Mouse (Mus musculus) T-cell, adult 66 days (primary cell): ENCODE measurements around the gene Gm14685. TPM values are rescaled to one million over a fixed set of nuclear protein-coding genes. Genes with fewer than 3 reads are reported as not detected.

Experiments
- total RNA-seq, 2 experiments: library from RNA; stranded (reverse); gene quantifications; 3 replicates in 1 of 2; 4 replicates in 1 of 2; pipeline ENCODE4 v1.2.4; 2023

Gm14685 gene
- total RNA-seq = not detected

DNA sequence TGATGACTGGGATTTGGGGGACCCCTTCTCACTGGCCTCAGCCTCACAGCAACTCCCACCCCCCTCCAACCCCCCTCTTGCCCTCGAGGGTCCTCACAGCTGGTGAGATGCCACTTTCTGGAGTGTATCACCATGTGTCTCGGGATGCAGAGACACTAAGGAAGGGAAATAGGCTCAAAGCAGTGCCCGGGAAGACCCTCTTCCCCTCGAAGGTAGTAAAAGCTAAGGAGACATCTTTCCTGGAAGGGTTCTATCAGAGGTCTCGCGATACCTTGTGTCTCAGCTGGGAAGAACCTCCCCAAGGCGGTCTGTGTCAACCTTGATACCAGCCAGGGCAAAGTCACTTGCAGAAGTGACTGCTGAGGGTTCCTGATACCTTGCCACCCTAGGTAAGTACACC lies at the start of gene Gm14685:
Gm14685 (plus strand) TSS at position 301 of the 400 bp plus-strand sequence.

DNA sequence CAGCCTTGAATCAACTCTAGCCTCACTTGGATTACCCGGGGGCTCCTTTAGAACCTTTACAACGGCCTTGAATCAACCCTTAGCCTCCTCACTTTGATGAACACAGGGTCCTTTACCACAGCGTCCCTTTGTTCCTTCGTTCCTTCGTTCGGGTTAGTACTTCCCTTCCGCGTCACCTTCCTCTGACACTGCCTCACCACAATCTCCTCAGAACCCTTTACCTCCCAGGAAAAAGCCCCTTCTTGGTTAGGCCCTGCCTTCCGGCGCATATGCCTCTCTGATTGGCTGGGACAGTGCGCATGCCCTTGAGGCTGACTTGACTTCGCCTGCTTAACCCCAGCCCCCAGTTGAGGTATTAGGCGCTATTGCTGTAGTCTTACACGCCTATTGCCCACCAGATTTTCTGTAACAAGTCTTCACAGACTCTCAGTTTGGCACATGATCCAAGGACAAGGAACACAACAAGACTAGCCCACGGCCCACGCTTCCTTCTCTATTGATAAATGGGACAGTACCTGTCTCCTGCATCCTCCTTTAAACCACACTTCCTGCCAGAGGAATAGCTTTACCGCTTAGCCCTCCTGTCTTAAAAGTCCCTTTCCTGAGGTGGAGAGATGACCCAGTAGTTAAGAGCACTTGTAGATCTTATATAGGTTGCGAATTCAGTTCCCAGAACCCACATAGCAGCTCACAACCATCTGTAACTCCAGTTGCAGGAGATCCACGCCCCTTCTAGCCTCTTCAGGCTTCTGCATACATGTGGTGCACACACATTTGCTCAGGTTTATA lies 34.4 kb upstream of the Gm14685 start, which contains the start of gene Xlr4a:
Xlr4a (minus strand) TSS at position 212 of the 789 bp plus-strand sequence.

DNA sequence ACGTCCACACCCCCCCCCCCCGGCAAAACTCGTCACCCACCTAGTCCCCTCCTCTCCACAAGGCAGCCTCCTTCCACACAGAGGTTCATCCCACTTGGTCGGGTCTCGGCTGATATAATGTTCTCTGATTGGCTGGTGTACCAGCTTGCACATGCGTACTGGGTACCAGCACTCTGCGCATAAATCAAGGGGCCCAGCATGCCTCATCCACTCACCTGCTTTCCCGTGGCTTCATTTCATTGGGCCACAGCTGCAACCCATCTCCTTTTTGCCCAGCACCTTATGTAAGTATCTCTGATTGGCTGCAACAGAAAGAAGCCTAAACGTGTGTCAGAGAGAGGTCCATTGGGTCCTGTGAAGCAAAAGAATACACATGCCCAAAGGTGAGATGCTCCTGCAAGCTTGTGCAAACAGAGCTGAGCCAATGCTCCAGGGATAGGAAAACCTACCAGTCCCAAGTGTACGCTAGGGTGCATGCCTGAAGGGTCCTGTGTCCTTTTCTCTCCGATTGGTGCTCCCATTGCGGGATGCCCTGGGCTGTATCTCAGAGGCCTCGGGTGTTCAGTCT lies 19.8 kb upstream of the Gm14685 start, which contains the start of gene Xlr3a:
Xlr3a (minus strand) TSS at position 155 of the 568 bp plus-strand sequence.

DNA sequence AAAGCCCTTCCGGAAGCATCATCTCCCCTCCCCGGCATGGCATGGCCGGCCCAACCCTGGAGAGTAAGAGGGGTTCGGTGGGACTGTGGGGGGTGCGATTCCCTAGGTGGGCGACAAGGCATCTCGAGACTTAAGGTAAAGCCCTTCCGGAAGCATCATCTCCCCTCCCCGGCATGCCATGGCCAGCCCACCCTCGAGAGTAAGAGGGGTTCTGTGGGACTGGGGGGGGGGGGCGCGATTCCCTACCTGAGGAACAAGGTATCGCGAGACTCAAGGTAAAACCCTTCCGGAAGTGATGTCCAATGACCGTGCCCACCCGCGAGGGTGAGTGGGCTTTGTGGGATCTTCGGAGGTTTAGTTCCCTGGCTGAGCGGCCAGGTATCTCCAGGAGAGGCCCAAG lies 31.6 kb downstream of the Gm14685 start, which contains the start of gene Xlr5b:
Xlr5b (plus strand) TSS at position 301 of the 400 bp plus-strand sequence.

DNA sequence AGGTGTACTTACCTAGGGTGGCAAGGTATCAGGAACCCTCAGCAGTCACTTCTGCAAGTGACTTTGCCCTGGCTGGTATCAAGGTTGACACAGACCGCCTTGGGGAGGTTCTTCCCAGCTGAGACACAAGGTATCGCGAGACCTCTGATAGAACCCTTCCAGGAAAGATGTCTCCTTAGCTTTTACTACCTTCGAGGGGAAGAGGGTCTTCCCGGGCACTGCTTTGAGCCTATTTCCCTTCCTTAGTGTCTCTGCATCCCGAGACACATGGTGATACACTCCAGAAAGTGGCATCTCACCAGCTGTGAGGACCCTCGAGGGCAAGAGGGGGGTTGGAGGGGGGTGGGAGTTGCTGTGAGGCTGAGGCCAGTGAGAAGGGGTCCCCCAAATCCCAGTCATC lies 32.5 kb downstream of the Gm14685 start, which contains the start of gene DXBay18:
DXBay18 (minus strand) TSS at position 101 of the 400 bp plus-strand sequence.

DNA sequence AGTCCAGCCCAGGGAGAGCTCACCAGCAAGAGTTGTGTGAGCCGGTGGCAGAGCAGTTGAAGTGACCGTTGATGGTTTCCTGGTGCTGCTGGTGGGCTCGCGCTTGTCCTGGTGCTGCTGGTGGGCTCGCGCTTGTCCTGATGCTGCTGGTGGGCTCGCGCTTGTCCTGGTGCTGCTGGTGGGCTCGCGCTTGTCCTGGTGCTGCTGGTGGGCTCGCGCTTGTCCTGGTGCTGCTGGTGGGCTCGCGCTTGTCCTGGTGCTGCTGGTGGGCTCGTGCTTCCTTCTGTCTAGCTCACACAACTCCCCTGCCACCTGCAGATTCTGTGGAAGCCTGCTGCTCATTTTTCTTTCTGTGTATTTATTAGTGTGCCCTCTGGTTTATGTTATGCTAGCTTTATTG lies 60.0 kb downstream of the Gm14685 start, which contains the start of gene Spin2d:
Spin2d (minus strand) TSS at position 101 of the 400 bp plus-strand sequence.

Other genes starting within 250 kb of the Gm14685 start
- 10 to 100 TPM; 39.0 to 41.0 TPM for gene Cetn2, start 198.6 kb upstream of the Gm14685 start, total RNA-seq
- gene Nsdhl, start 198.5 kb upstream of the Gm14685 start, total RNA-seq = 10 to 100 TPM; 13.8 to 15.8 TPM
- gene Zfp185, start 129.7 kb upstream of the Gm14685 start, total RNA-seq = under 1 TPM in 1 of 2 experiments, not detected in 1; 0.35 TPM
- gene Pnma5, start 79.9 kb upstream of the Gm14685 start, total RNA-seq = 1 to 10 TPM; 2.1 to 2.7 TPM
- not detected for gene Pnma3, start 52.3 kb upstream of the Gm14685 start, total RNA-seq
- gene Xlr4a, start 34.6 kb upstream of the Gm14685 start, total RNA-seq = 10 to 100 TPM; 53.0 to 54.4 TPM
- gene Xlr3a, start 20.0 kb upstream of the Gm14685 start, total RNA-seq = 1 to 10 TPM in 1 of 2 experiments, not detected in 1; 1.1 TPM
- gene Xlr5b, start 31.7 kb downstream of the Gm14685 start, total RNA-seq = not detected
- under 1 TPM in 1 of 2 experiments, not detected in 1; 0.74 TPM for gene DXBay18, start 32.4 kb downstream of the Gm14685 start, total RNA-seq
- not detected for gene Spin2d, start 59.9 kb downstream of the Gm14685 start, total RNA-seq
- 10 to 100 TPM; 11.0 to 16.1 TPM for gene Xlr3b, start 75.2 kb downstream of the Gm14685 start, total RNA-seq
- 100 to 1,000 TPM; 100 to 102 TPM for gene Xlr4b, start 97.3 kb downstream of the Gm14685 start, total RNA-seq
- 10 to 100 TPM; 16.0 to 17.0 TPM for gene F8a, start 111.2 kb downstream of the Gm14685 start, total RNA-seq
- 10 to 100 TPM; 51.9 to 63.0 TPM for gene Xlr4c, start 126.1 kb downstream of the Gm14685 start, total RNA-seq
- gene Xlr3c, start 148.3 kb downstream of the Gm14685 start, total RNA-seq = not detected
- not detected for gene Xlr5a, start 175.9 kb downstream of the Gm14685 start, total RNA-seq
- gene Xlr5c, start 175.9 kb downstream of the Gm14685 start, total RNA-seq = not detected
- gene Gm45015, start 219.8 kb downstream of the Gm14685 start, total RNA-seq = not detected
- gene Zfp275, start 225.6 kb downstream of the Gm14685 start, total RNA-seq = 10 to 100 TPM; 37.8 to 41.5 TPM